Comparison of ENCODE assay signal across 24 mouse cellular contexts in the genomic region with DNA sequence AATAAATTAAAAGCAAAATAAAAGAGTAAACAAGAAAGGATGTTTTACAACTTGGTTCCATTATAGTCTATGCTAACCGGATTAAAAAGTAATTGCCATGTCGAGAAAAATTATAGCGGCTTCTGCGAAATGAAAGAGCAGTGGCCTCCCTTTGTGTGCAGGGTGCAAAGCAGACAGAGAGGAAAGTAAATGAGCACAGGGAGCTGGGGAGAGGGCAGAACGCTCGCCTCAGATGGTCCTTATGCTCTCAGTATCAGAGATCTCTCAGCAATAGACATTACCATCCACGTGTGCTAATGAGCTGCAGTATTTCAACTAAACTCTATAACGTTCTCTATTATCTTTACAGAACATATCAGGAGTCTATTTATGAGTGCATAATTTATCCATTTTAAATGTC.
"Had no signal": no experiment of that assay in that cellular context is flagged by ENCODE, and none has a peak within 500 bp of the region (broad histone marks: within the 10 kb centered on the region; RNA-seq: fewer than 3 reads in every experiment).

No protein-coding gene starts in this region.

- H3K4me2 ChIP-seq: limb, embryonic 13.5 days; liver, embryonic 12.5 days; liver, embryonic 15.5 days; lung, embryonic 15.5 days; midbrain, embryonic 13.5 days had no signal

- DNase-seq: kidney, adult 8-10 months; kidney, postnatal 10 days; layer of hippocampus, adult 9-11 months; liver; lung, adult 18-20 months; lung, postnatal 10 days; lung, postnatal 36 days; right cerebral cortex, adult 18-20 months; right cerebral cortex, postnatal 14 days; right cerebral cortex, postnatal 4 days; thymus, adult 2 months; thymus, postnatal 14 days; thymus, postnatal 4 days had no signal

- H3K9me3 ChIP-seq: limb, embryonic 10.5 days; limb, embryonic 13.5 days; liver, embryonic 12.5 days; liver, embryonic 15.5 days; lung, embryonic 15.5 days; midbrain, embryonic 10.5 days; midbrain, embryonic 13.5 days had no signal

- H3K9ac ChIP-seq: limb, embryonic 13.5 days; liver, embryonic 12.5 days; liver, embryonic 15.5 days; lung, embryonic 15.5 days; midbrain, embryonic 13.5 days had no signal

- H3K4me3 ChIP-seq: layer of hippocampus, adult 2 months; limb, embryonic 10.5 days; limb, embryonic 13.5 days; liver, embryonic 12.5 days; liver, embryonic 15.5 days; lung, embryonic 15.5 days; megakaryocyte, embryonic 14.5 days; midbrain, embryonic 10.5 days; midbrain, embryonic 13.5 days had no signal

- ATAC-seq: intestine, postnatal 0 days; liver, embryonic 12.5 days; midbrain, embryonic 13.5 days had no signal

- H3K4me1 ChIP-seq: limb, embryonic 13.5 days; liver, embryonic 12.5 days; liver, embryonic 15.5 days; lung, embryonic 15.5 days; megakaryocyte, embryonic 14.5 days; midbrain, embryonic 10.5 days had no signal

- H3K27me3 ChIP-seq: limb, embryonic 13.5 days; liver, embryonic 12.5 days; liver, embryonic 15.5 days; lung, embryonic 15.5 days; megakaryocyte, embryonic 14.5 days; midbrain, embryonic 13.5 days had no signal

- H3K27ac ChIP-seq: layer of hippocampus, adult 2 months; limb, embryonic 10.5 days; limb, embryonic 13.5 days; liver, embryonic 12.5 days; liver, embryonic 15.5 days; lung, embryonic 15.5 days; midbrain, embryonic 10.5 days; midbrain, embryonic 13.5 days; stomach, postnatal 0 days had no signal

- H3K36me3 ChIP-seq: limb, embryonic 10.5 days; limb, embryonic 13.5 days; liver, embryonic 12.5 days; liver, embryonic 15.5 days; lung, embryonic 15.5 days; midbrain, embryonic 10.5 days; midbrain, embryonic 13.5 days had no signal
